Mouse (Mus musculus): ENCODE measurements at regions not wholly inside any gene's neighbourhood (a gene's known extent, or its start where the extent isn't known, plus 50 kb on each side); places are given as distances from the start of the nearest gene placed in this dataset.

- no peak for TF ChIP-seq GABPA (IDR thresholded peaks at IDR 0.05; ENCODE audit: insufficient replicate concordance, low read depth, low read length)
- TF ChIP-seq MXI1 (IDR thresholded peaks at IDR 0.05; ENCODE audit: low read depth, low read length) = no peak
- TF ChIP-seq RCOR1 (conservative IDR thresholded peaks at IDR 0.05; ENCODE audit: low read depth, low read length) = no peak
- peak; percentile 39 to 88; a peak in 3 of 4 replicates for TF ChIP-seq CTCF (conservative IDR thresholded peaks at IDR 0.05 in 1 of 2, IDR thresholded peaks at IDR 0.05 in 1 of 2; ENCODE audit: low read depth in 2 of 2, low read length in 2 of 2)
- TF ChIP-seq MAFK (IDR thresholded peaks at IDR 0.05; ENCODE audit: insufficient replicate concordance, low read length) = 0 out of 2 replicates have a peak, but pooled peaks have one; percentile 31
Observed at GRCm38 (mm10) chr2:131422907-131423445, 68.3 kb upstream of the Smox start.

Data from CH12.LX (cell line).